Mouse (Mus musculus) CH12.LX (cell line): Measurements from ENCODE around the gene Ldlr. TPM values are rescaled to one million over a fixed set of nuclear protein-coding genes. Genes with fewer than 3 reads are reported as not detected.

ENCODE experiments used
- DNase-seq: peaks from one replicate; pipeline ENCODE4 v3.0.0-alpha.2; 2013; ENCODE audit errors: extremely low read depth
- H3K27ac ChIP-seq: 2 replicates; pipeline ENCODE4 v1.5.1; 2012; ENCODE audit warnings: low read depth, mild to moderate bottlenecking, control low read depth, moderate library complexity; ENCODE audit not compliant: insufficient read depth
- H3K27me3 ChIP-seq: replicated peaks from 2 replicates; pipeline ENCODE3; 2012; ENCODE audit warnings: inconsistent platforms
- H3K36me3 ChIP-seq, 2 experiments: replicated peaks in 1 of 2; 2 replicates each; pipeline versions ENCODE3 to v1.6.1; 2012; ENCODE audit warnings: inconsistent platforms in 1 of 2, low read length in 1 of 2, mild to moderate bottlenecking in 1 of 2, mixed read lengths in 1 of 2, moderate library complexity in 1 of 2; ENCODE audit not compliant: control insufficient read depth in 1 of 2, insufficient read depth in 1 of 2
- H3K4me1 ChIP-seq, 2 experiments: 2 replicates each; pipeline ENCODE4 v1.6.1; 2012; ENCODE audit warnings: inconsistent platforms in 1 of 2, moderate library complexity in 1 of 2; ENCODE audit not compliant: insufficient read depth in 2 of 2, control insufficient read depth in 1 of 2
- H3K4me2 ChIP-seq: 2 replicates; pipeline ENCODE4 v1.6.1; 2012; ENCODE audit warnings: low read depth, mild to moderate bottlenecking, control low read depth; ENCODE audit not compliant: poor library complexity, insufficient read depth, severe bottlenecking
- H3K4me3 ChIP-seq, 3 experiments: fragments of 150-350 bp in 1 of 3; sonication (generic) in 1 of 3; replicated peaks in 1 of 3; 2 replicates each; pipeline versions ENCODE3 to v1.5.1; 2011 to 2012; ENCODE audit warnings: low read depth in 2 of 3, low read length in 2 of 3, mild to moderate bottlenecking in 2 of 3, moderate library complexity in 2 of 3, control low read depth in 1 of 3, improper control_type of control experiment in 1 of 3, inconsistent platforms in 1 of 3, mixed read lengths in 1 of 3; ENCODE audit not compliant: poor library complexity in 1 of 3
- H3K79me2 ChIP-seq: replicated peaks from 2 replicates; pipeline ENCODE4 v1.6.1; 2012; ENCODE audit warnings: mild to moderate bottlenecking, moderate library complexity; ENCODE audit not compliant: control insufficient read depth, poor library complexity, insufficient read depth, severe bottlenecking; ENCODE audit errors: extremely low read depth
- H3K9ac ChIP-seq: 2 replicates; pipeline ENCODE4 v1.6.1; 2012; ENCODE audit warnings: low read depth, mild to moderate bottlenecking, control low read depth, moderate library complexity; ENCODE audit not compliant: insufficient read depth
- H3K9me3 ChIP-seq: replicated peaks from 2 replicates; pipeline ENCODE3; 2012; ENCODE audit warnings: low read length, inconsistent platforms, mixed read lengths
- CHD2 ChIP-seq: IDR thresholded peaks from 2 replicates; pipeline ENCODE4 v1.6.1; 2011; ENCODE audit warnings: low read length, improper control_type of control experiment
- E2F4 ChIP-seq: IDR thresholded peaks from 2 replicates; pipeline ENCODE4 v1.6.1; 2011; ENCODE audit warnings: low read depth, low read length, improper control_type of control experiment; ENCODE audit not compliant: insufficient replicate concordance
- ELF1 ChIP-seq: IDR thresholded peaks from 2 replicates; pipeline ENCODE4 v1.6.1; 2014; ENCODE audit warnings: low read depth, mild to moderate bottlenecking, inconsistent platforms, low read length, improper control_type of control experiment
- ETS1 ChIP-seq: conservative IDR thresholded peaks from 2 replicates; pipeline ENCODE4 v1.6.1; 2012; ENCODE audit warnings: low read depth, mild to moderate bottlenecking, inconsistent platforms, low read length, improper control_type of control experiment, moderate library complexity
- KAT2A ChIP-seq: IDR thresholded peaks from 2 replicates; pipeline ENCODE4 v1.6.1; 2012; ENCODE audit warnings: low read length, improper control_type of control experiment, inconsistent platforms; ENCODE audit not compliant: insufficient replicate concordance
- MAFK ChIP-seq: IDR thresholded peaks from 2 replicates; pipeline ENCODE4 v1.6.1; 2011; ENCODE audit warnings: low read length, improper control_type of control experiment; ENCODE audit not compliant: insufficient replicate concordance
- MYC ChIP-seq: IDR thresholded peaks from 2 replicates; pipeline ENCODE4 v1.6.1; 2011; ENCODE audit warnings: low read depth, mild to moderate bottlenecking, improper control_type of control experiment, low read length
- NRF1 ChIP-seq: IDR thresholded peaks from 2 replicates; pipeline ENCODE4 v1.6.1; 2014; ENCODE audit warnings: low read depth, mild to moderate bottlenecking, inconsistent platforms, low read length, improper control_type of control experiment, moderate library complexity
- POLR2AphosphoS2 ChIP-seq: IDR thresholded peaks from 2 replicates; pipeline ENCODE4 v1.6.1; 2011; ENCODE audit warnings: low read depth, low read length, improper control_type of control experiment
- RCOR1 ChIP-seq: conservative IDR thresholded peaks from 2 replicates; pipeline ENCODE4 v1.6.1; 2012; ENCODE audit warnings: low read depth, mild to moderate bottlenecking, inconsistent platforms, low read length, improper control_type of control experiment
- TBP ChIP-seq: conservative IDR thresholded peaks from 2 replicates; pipeline ENCODE4 v1.6.1; 2011; ENCODE audit warnings: low read depth, low read length, improper control_type of control experiment
- USF1 ChIP-seq: IDR thresholded peaks from 2 replicates; pipeline ENCODE4 v1.6.1; 2014; ENCODE audit warnings: low read depth, mild to moderate bottlenecking, inconsistent platforms, low read length, improper control_type of control experiment
- USF2 ChIP-seq: conservative IDR thresholded peaks from 2 replicates; pipeline ENCODE4 v1.6.1; 2011; ENCODE audit warnings: low read depth, low read length, improper control_type of control experiment
- ZKSCAN1 ChIP-seq: IDR thresholded peaks from 2 replicates; pipeline ENCODE4 v1.6.1; 2012; ENCODE audit warnings: low read depth, inconsistent platforms, low read length, improper control_type of control experiment, borderline replicate concordance
- dilution Hi-C: fragments of 300-500 bp; cut with MboI; formaldehyde crosslinking; loops from 2 replicates; pipeline ENCODE4 v1.14.3; 2020; ENCODE audit warnings: low sequenced_read_pairs; ENCODE audit not compliant: extremely low pct_unique_long_range_greater_than_20kb, extremely low pct_ligation_motif_present
- in situ Hi-C: fragments of 300-500 bp; cut with MboI; formaldehyde crosslinking; loops from 3 replicates; pipeline ENCODE4 v1.14.3; 2019; ENCODE audit warnings: low sequenced_read_pairs, low pct_ligation_motif_present, low pct_unique_long_range_greater_than_20kb, mixed read lengths
- polyA plus RNA-seq: library from polyadenylated mRNA; unstranded; fragments of >175 nt; gene quantifications from 2 replicates; pipeline ENCODE4 v1.2.1, GENCODE M21; 2012; ENCODE audit warnings: low read depth; ENCODE audit not compliant: insufficient read length
- total RNA-seq, 2 experiments: library from RNA; depleted of rRNA; stranded (reverse); fragments of 300-350 nt in 1 of 2; fragments of >200 nt in 1 of 2; gene quantifications; 2 replicates each; pipeline ENCODE4 v1.2.3; 2012 to 2014

The Ldlr gene
- total and polyA plus RNA-seq, 3 experiments, result 24.0 to 34.7 (median 24.9) TPM

- DNase-seq, result no peak
- Histone ChIP-seq H3K36me3 (no peaks in the 10 kb centered on the region), H3K27me3 (no peaks in the 10 kb centered on the region), H3K9ac (no peak overlapping the region), H3K4me3 (no peak overlapping the region), H3K9me3 (no peaks in the 10 kb centered on the region), H3K4me2 (no peak overlapping the region), H3K4me1 (no peaks in the 10 kb centered on the region), H3K79me2 (no peaks in the 10 kb centered on the region), H3K27ac (no peak overlapping the region)
- dilution Hi-C loops (no loop called here), in situ Hi-C loops (no loop called here)
- no peak for TF ChIP-seq RCOR1
- no peak for TF ChIP-seq MYC
- TF ChIP-seq NRF1, result no peak
- no peak for TF ChIP-seq ETS1
- TF ChIP-seq CHD2, result no peak
- no peak for TF ChIP-seq E2F4
- TF ChIP-seq TBP, result no peak
These were observed 64.4 kb downstream of the Ldlr start for GRCm38 (mm10) chr9:21787654-21788053.

GRCm38 (mm10) chr9:21788234-21788633 is 65.0 kb downstream of the Ldlr start:
- no peak overlapping the region for H3K4me3 ChIP-seq
- H3K4me1 ChIP-seq, result no peaks in the 10 kb centered on the region
- H3K27ac ChIP-seq, result no peak overlapping the region
- in situ Hi-C loops (no loop called here), dilution Hi-C loops (no loop called here)
- TF ChIP-seq ETS1, result no peak
- H3K36me3 ChIP-seq, result no peaks in the 10 kb centered on the region
- H3K79me2 ChIP-seq, result no peaks in the 10 kb centered on the region
- no peaks in the 10 kb centered on the region for H3K9me3 ChIP-seq
- no peak overlapping the region for H3K9ac ChIP-seq
- DNase-seq, result no peak
- no peak overlapping the region for H3K4me2 ChIP-seq
- H3K27me3 ChIP-seq, result no peaks in the 10 kb centered on the region

- dilution Hi-C loops (no loop called here), in situ Hi-C loops (no loop called here)
- Histone ChIP-seq H3K27me3 (peaks cover 7% of the 10 kb centered on the region), H3K4me2 (no peak overlapping the region), H3K9ac (no peak overlapping the region), H3K9me3 (no peaks in the 10 kb centered on the region), H3K79me2 (no peaks in the 10 kb centered on the region), H3K27ac (no peak overlapping the region), H3K4me3 (no peak overlapping the region), H3K4me1 (no peaks in the 10 kb centered on the region; a peak in 1 of 4 replicates), H3K36me3 (peaks cover 0 to 3% of the 10 kb centered on the region in 2 experiments)
- DNase-seq, result no peak
- TF ChIP-seq ETS1, result no peak
- TF ChIP-seq USF1, result no peak
- no peak for TF ChIP-seq RCOR1
- TF ChIP-seq KAT2A, result no peak
- TF ChIP-seq USF2, result no peak
- no peak for TF ChIP-seq ELF1
- TF ChIP-seq MAFK, result no peak
- TF ChIP-seq ZKSCAN1, result no peak
- no peak for TF ChIP-seq POLR2AphosphoS2
- TF ChIP-seq, all 38 proteins: peak for 0
These were observed 68.6 kb downstream of the Ldlr start for GRCm38 (mm10) chr9:21791861-21792260.
